Mouse (Mus musculus): ENCODE data around the gene Zc3h18.

The Zc3h18 gene

GRCm38 (mm10) chr8:122347811-122348552, 28.4 kb upstream of the Zc3h18 start:
- DNase-seq (ENCODE audit: low spot score in 2 of 2), result no peak

- no peak for DNase-seq (ENCODE audit: low spot score in 2 of 2)
These were observed 26.8 kb upstream of the Zc3h18 start for GRCm38 (mm10) chr8:122349357-122350297.

GRCm38 (mm10) chr8:122350309-122351089, 25.9 kb upstream of the Zc3h18 start:
- no peak for DNase-seq (ENCODE audit: low spot score in 2 of 2)

GRCm38 (mm10) chr8:122354157-122354556, 22.3 kb upstream of the Zc3h18 start:
- DNase-seq (ENCODE audit: low spot score in 2 of 2), result no peak

- no peak for DNase-seq (ENCODE audit: low spot score in 2 of 2)
These were observed 20.5 kb upstream of the Zc3h18 start for GRCm38 (mm10) chr8:122355642-122356606.

- no peak for DNase-seq (ENCODE audit: low spot score in 2 of 2)
These were observed 19.2 kb upstream of the Zc3h18 start for GRCm38 (mm10) chr8:122357202-122357601.

- no peak for DNase-seq (ENCODE audit: low spot score in 2 of 2)
These were observed 18.8 kb upstream of the Zc3h18 start for GRCm38 (mm10) chr8:122357641-122358040.

- DNase-seq (ENCODE audit: low spot score in 2 of 2), result no peak
These were observed 17.2 kb upstream of the Zc3h18 start for GRCm38 (mm10) chr8:122359111-122359775.

- DNase-seq (ENCODE audit: low spot score in 2 of 2), result no peak
These were observed 15.6 kb upstream of the Zc3h18 start, which contains the start of gene Trhr2 for GRCm38 (mm10) chr8:122360696-122361416. Gene Trhr2 (minus strand): TSS chr8:122360746.

- DNase-seq (ENCODE audit: low spot score in 2 of 2), result no peak
These were observed 14.1 kb upstream of the Zc3h18 start for GRCm38 (mm10) chr8:122362271-122362670.

GRCm38 (mm10) chr8:122362967-122363366, 13.4 kb upstream of the Zc3h18 start:
- DNase-seq (ENCODE audit: low spot score in 2 of 2), result no peak

- DNase-seq (ENCODE audit: low spot score in 2 of 2), result no peak
These were observed 7.9 kb upstream of the Zc3h18 start for GRCm38 (mm10) chr8:122368494-122368893.

- DNase-seq (ENCODE audit: low spot score in 2 of 2), result peak in 1 of 2 experiments; percentile 51
These were observed 6.7 kb upstream of the Zc3h18 start for GRCm38 (mm10) chr8:122369665-122370064.

GRCm38 (mm10) chr8:122371706-122372105, 4.7 kb upstream of the Zc3h18 start:
- DNase-seq (ENCODE audit: low spot score in 2 of 2), result no peak

- DNase-seq (ENCODE audit: low spot score in 2 of 2), result no peak
These were observed 1.1 kb upstream of the Zc3h18 start for GRCm38 (mm10) chr8:122375320-122375719.

GRCm38 (mm10) chr8:122375751-122376364, 551 bp upstream of the Zc3h18 start:
- DNase-seq (ENCODE audit: low spot score in 2 of 2), result no peak

GRCm38 (mm10) chr8:122383039-122383438, 6.6 kb downstream of the Zc3h18 start:
- DNase-seq (ENCODE audit: low spot score in 2 of 2), result no peak

GRCm38 (mm10) chr8:122389357-122389756, 12.9 kb downstream of the Zc3h18 start:
- DNase-seq (ENCODE audit: low spot score in 2 of 2), result no peak

- DNase-seq (ENCODE audit: low spot score in 2 of 2), result no peak
These were observed 14.3 kb downstream of the Zc3h18 start for GRCm38 (mm10) chr8:122390758-122391157.
